Mouse (Mus musculus) layer of hippocampus, adult 6 months (tissue): ENCODE measurements around the gene Krtap5-3. TPM values are rescaled to one million over a fixed set of nuclear protein-coding genes. Genes with fewer than 3 reads are reported as not detected.

Experiments
- long read RNA-seq, 2 experiments: library from polyadenylated mRNA; unstranded; transcript quantifications; one replicate each; pipeline ENCODE4 v2.0.0; 2019 to 2020
- polyA plus RNA-seq: library from polyadenylated mRNA; unstranded; fragments of <200 nt; fragmentation: Nextera tagmentation; gene quantifications from 2 replicates; pipeline ENCODE4 v1.2.3, GENCODE M21; 2021

Krtap5-3 gene
- not detected in 2 replicates for polyA plus RNA-seq
- long read RNA-seq, experiment 1, result 0 reads
- long read RNA-seq, experiment 2, result 0 reads

GRCm38 (mm10) chr7:142201064-142201463 is at the start of gene Krtap5-3:
TSS of gene Krtap5-3 (plus strand) at chr7:142201364.

GRCm38 (mm10) chr7:142157013-142157412 is 44.2 kb upstream of the Krtap5-3 start, which contains the start of gene Gm29735:
TSS of gene Gm29735 (minus strand) at chr7:142157113.

GRCm38 (mm10) chr7:142165639-142166038 is 35.5 kb upstream of the Krtap5-3 start, which contains the start of gene Gm4553:
TSS of gene Gm4553 (minus strand) at chr7:142165739.

GRCm38 (mm10) chr7:142175905-142176304 is 25.3 kb upstream of the Krtap5-3 start, which contains the start of gene Krtap5-2:
TSS of gene Krtap5-2 (minus strand) at chr7:142176005.

GRCm38 (mm10) chr7:142190289-142190688 is 10.9 kb upstream of the Krtap5-3 start, which contains the start of gene Gm10153:
TSS of gene Gm10153 (minus strand) at chr7:142190389.

GRCm38 (mm10) chr7:142211559-142211958 is 10.4 kb downstream of the Krtap5-3 start, which contains the start of gene Gm7579:
TSS of gene Gm7579 (plus strand) at chr7:142211859.

GRCm38 (mm10) chr7:142229871-142230270 is 28.7 kb downstream of the Krtap5-3 start, which contains the start of gene Krtap5-5:
TSS of gene Krtap5-5 (minus strand) at chr7:142229971.

GRCm38 (mm10) chr7:142240978-142241377 is 39.8 kb downstream of the Krtap5-3 start, which contains the start of gene Gm40460:
TSS of gene Gm40460 (minus strand) at chr7:142241078.

Other genes starting within 250 kb of the Krtap5-3 start
- gene Mob2, start 140.3 kb upstream of the Krtap5-3 start, polyA plus RNA-seq, result 42.0 and 42.7 TPM in 2 replicates
- 22.7 and 63.1 TPM in 2 replicates for gene Dusp8, start 105.5 kb upstream of the Krtap5-3 start, polyA plus RNA-seq
- gene Gm45618, start 80.6 kb upstream of the Krtap5-3 start, polyA plus RNA-seq, result not detected in 2 replicates
- not detected in 2 replicates for gene Gm39115, start 65.3 kb upstream of the Krtap5-3 start, polyA plus RNA-seq
- not detected in 2 replicates for gene Gm45337, start 56.8 kb upstream of the Krtap5-3 start, polyA plus RNA-seq
- gene Gm29735, start 44.3 kb upstream of the Krtap5-3 start, polyA plus RNA-seq, result not detected in 2 replicates
- not detected in 2 replicates for gene Gm4553, start 35.6 kb upstream of the Krtap5-3 start, polyA plus RNA-seq
- gene Krtap5-2, start 25.4 kb upstream of the Krtap5-3 start, polyA plus RNA-seq, result not detected in 2 replicates
- gene Gm10153, start 11.0 kb upstream of the Krtap5-3 start, polyA plus RNA-seq, result not detected in 2 replicates
- gene Gm7579, start 10.5 kb downstream of the Krtap5-3 start, polyA plus RNA-seq, result not detected in 2 replicates
- gene Krtap5-5, start 28.6 kb downstream of the Krtap5-3 start, polyA plus RNA-seq, result not detected in 2 replicates
- gene Gm40460, start 39.7 kb downstream of the Krtap5-3 start, polyA plus RNA-seq, result not detected in 2 replicates
- gene Gm2431, start 57.0 kb downstream of the Krtap5-3 start, polyA plus RNA-seq, result not detected in 2 replicates
- gene Gm4559, start 73.0 kb downstream of the Krtap5-3 start, polyA plus RNA-seq, result not detected in 2 replicates
- gene Krtap5-1, start 95.8 kb downstream of the Krtap5-3 start, polyA plus RNA-seq, result not detected in 2 replicates
- not detected in 2 replicates for gene Krtap5-4, start 102.2 kb downstream of the Krtap5-3 start, polyA plus RNA-seq
- 36.8 and 37.1 TPM in 2 replicates for gene Ifitm10, start 172.4 kb downstream of the Krtap5-3 start, polyA plus RNA-seq
- 0.75 and 1.3 TPM in 2 replicates for gene Gm49369, start 181.3 kb downstream of the Krtap5-3 start, polyA plus RNA-seq
- 498 and 676 TPM in 2 replicates for gene Ctsd, start 186.7 kb downstream of the Krtap5-3 start, polyA plus RNA-seq
- not detected in 2 replicates for gene Syt8, start 233.5 kb downstream of the Krtap5-3 start, polyA plus RNA-seq
- 0.95 and 1.1 TPM in 2 replicates for gene Tnni2, start 240.4 kb downstream of the Krtap5-3 start, polyA plus RNA-seq